Mouse (Mus musculus) CH12.LX (cell line): ENCODE results near the gene Epb41l1.

ENCODE experiments used
- CHD2 ChIP-seq: IDR thresholded peaks from 2 replicates; pipeline ENCODE4 v1.6.1; 2011; ENCODE audit warnings: low read length, improper control_type of control experiment
- CTCF ChIP-seq, 2 experiments: IDR thresholded peaks in 1 of 2; conservative IDR thresholded peaks in 1 of 2; 2 replicates each; pipeline ENCODE4 v1.5.1; 2011 to 2012; ENCODE audit warnings: low read depth in 2 of 2, low read length in 2 of 2, improper control_type of control experiment in 1 of 2, inconsistent platforms in 1 of 2, mild to moderate bottlenecking in 1 of 2, moderate library complexity in 1 of 2
- JUND ChIP-seq: conservative IDR thresholded peaks from 2 replicates; pipeline ENCODE4 v1.6.1; 2011; ENCODE audit warnings: low read depth, low read length, improper control_type of control experiment
- MXI1 ChIP-seq: IDR thresholded peaks from 2 replicates; pipeline ENCODE4 v1.6.1; 2011; ENCODE audit warnings: mild to moderate bottlenecking, low read depth, low read length, improper control_type of control experiment
- NRF1 ChIP-seq: IDR thresholded peaks from 2 replicates; pipeline ENCODE4 v1.6.1; 2014; ENCODE audit warnings: low read depth, mild to moderate bottlenecking, inconsistent platforms, low read length, improper control_type of control experiment, moderate library complexity
- POLR2A ChIP-seq: IDR thresholded peaks from 2 replicates; pipeline ENCODE4 v1.6.1; 2011; ENCODE audit warnings: low read depth, mild to moderate bottlenecking, improper control_type of control experiment, low read length
- ZNF384 ChIP-seq: IDR thresholded peaks from 2 replicates; pipeline ENCODE4 v1.6.1; 2012; ENCODE audit warnings: low read depth, low read length, improper control_type of control experiment, inconsistent platforms

DNA sequence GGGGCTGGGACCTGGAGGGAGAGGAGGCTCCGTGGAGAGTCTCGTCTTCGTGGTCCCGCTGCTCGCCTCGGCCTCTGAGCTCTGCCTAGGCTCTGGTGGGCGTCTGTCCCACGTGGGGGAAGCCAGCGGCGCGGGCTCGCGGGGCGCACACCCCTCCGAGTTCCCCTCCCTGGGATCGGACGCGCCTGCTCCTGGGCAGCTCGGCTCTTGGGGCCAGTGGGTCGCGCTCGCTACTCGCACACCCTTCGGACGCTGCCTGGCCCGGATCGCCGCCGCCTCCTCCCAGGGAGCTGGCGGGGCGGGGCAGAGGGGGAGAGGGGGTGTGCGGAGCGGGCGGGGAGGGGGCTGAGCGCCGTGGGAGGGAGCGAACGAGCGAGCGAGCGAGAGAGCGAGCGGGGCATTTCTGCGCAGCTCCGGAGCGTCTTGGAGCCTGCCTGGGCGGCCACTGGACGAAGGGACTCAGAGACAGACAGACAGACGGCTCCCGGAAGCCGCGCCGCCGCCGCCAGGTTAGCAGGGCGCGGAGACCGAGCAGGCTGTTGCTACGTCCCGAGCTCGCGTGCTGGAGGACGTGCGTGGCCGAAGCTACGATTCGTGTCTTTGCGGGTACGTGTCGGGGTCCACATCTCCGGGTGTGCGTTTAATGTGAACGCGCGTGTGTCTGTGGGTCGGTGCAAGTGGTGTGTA is at the start of gene Epb41l1:
- TF ChIP-seq NRF1: no peak
- no peak for TF ChIP-seq CTCF (conservative IDR thresholded peaks at IDR 0.05 in 1 of 2, IDR thresholded peaks at IDR 0.05 in 1 of 2; ENCODE audit: low read depth in 2 of 2, low read length in 2 of 2)
- no peak for TF ChIP-seq POLR2A
- no peak for TF ChIP-seq MXI1
- TF ChIP-seq CHD2: no peak
- TF ChIP-seq JUND: no peak
- no peak for TF ChIP-seq ZNF384
